Mouse (Mus musculus): ENCODE results near the gene Dcdc2b.

The Dcdc2b gene

DNA sequence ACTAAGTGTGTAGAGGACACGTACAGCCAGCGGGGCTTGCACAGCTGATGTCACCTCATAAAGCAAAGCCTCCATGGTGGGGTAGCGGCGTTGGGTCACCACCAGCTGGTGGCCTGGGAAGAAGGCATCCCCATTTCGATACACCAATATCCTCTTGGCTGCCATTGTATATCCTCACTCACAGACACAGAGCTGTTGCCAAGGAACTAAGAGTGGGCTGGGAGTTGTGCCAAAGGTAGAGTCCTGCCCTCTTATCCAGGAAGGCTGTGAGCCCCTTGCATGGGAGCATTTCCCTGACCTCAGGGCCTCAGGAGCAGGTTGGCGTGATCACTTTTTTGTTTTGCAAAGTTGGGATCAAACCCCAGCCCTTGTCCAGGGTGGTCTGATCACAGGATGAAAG is at the start of gene Dcdc2b:
TSS of gene Dcdc2b (minus strand) at position 165 of the 400 bp plus-strand sequence.
- DNase-seq (ENCODE audit: extremely low spot score, low spot score), result no peak

DNA sequence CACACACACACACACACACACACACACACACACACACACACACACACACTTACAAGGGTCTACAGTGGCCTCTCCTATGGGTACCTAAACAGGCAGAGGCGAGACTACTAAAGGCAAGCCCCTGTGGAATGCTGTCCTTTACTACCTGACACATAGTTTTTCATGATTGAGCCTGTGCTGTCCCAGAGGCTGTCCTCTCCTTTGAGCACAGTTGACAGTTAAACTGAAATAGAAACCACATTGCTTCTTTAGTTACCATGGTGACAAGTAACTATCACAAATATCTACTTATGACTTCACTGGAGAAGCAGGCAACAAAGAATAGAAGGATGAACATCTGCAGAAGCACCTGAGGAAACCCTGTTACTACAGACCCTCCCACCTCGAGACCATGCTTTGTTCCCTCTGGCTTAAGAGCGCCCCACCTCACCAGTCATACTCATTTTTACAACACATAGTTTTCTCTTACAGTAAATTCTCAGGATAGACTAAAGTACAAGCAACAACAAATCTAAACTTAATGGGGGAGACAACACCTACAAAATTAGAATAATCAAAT is 48.3 kb upstream of the Dcdc2b start:
- no peak for DNase-seq (ENCODE audit: extremely low spot score, low spot score)

DNA sequence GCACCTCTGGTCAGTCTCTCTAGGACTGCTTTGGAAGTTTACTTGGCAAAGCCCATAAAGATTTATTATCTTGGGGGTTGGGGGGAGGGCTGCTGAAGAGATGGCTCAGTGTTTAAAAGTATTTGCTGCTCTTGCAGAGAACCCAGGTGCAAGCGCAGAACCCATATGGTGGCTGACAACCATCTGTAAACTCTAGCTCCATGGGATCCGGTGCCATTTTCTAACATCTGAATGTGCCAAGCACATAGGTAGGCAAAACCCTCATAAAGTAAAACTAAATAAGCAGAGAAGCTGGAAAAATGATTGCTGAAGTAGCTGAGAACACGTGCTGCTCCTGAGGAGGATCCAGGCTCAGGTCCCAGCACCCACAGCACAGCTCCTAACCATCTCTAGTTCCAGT is 47.5 kb upstream of the Dcdc2b start:
- no peak for DNase-seq (ENCODE audit: extremely low spot score, low spot score)

DNA sequence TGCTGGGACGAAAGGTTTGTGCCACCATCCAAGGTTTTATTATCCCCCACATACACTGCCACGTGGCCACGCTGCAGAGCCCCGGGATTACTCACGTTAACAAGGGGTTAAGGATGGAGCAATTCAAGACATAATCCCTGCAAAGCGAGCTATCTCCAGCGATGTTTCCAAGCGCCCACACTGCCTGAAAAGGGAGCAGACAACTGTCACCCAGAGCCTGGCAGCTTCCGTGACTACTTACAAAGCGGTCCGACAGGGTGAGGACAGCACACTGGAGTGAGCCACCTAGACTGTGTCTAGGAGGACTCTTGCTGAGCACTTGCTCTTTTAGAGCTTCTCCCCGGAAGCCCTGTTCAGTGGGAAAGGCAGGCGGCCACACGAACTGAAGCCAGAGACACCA is 40.7 kb upstream of the Dcdc2b start:
- DNase-seq (ENCODE audit: extremely low spot score, low spot score), result no peak

DNA sequence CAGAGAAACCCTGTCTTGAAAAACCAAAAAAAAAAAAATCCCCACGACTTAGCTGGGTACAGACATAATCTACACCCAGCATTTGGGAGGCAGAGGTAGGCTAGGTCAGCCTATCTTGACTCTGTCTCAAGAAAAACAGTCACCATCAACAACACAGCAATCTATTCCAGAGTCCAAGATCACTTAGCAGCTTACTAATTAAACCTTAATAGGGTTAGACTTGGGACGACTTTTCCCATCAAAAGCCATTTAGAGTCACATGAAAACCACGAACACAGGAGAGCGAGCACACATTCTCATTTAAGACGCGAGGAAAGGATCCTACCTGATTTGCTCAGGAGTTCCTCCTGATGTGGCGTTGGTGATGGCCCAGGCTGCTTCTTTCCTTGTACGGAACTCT is 36.3 kb upstream of the Dcdc2b start:
- DNase-seq (ENCODE audit: extremely low spot score, low spot score), result no peak

DNA sequence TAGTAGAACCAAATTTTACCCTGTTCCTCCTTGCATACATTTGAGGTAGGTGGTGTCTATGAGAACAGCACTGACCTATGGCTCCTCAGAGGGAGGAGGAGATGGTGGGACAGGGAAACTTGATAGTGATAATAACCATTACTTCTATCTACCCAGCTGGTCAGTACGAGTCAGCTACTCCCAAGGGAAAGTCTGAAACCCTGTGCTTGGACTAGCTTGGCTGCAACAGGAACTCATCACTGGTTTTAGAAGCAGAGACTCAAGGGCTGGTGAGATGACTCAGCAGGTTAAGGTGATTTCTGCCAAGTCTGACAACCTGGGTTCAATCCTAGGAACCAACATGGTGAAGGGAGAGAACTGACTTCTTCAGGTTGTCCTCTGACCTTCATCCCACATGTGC is 34.6 kb upstream of the Dcdc2b start:
- no peak for DNase-seq (ENCODE audit: extremely low spot score, low spot score)

DNA sequence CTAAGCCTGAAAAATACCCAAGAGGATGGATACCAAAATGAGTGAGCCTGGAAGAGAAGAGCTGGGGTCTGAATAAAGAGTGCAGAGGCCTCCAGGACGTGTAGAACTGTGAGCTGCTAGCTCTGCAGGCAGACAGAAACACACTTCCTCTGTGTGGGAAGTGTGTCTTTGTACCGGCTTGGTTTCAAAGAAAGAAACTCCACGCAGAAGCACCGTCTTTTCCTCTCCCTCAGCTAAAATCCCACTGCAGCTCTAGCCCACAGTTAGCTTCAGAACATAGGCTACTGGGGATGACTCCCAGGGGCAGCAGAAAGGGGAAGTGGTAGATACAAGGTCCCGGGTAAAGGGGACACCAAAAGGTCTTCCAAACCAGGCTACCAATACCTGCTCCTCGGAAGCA is 31.1 kb upstream of the Dcdc2b start:
- DNase-seq (ENCODE audit: extremely low spot score, low spot score), result no peak

DNA sequence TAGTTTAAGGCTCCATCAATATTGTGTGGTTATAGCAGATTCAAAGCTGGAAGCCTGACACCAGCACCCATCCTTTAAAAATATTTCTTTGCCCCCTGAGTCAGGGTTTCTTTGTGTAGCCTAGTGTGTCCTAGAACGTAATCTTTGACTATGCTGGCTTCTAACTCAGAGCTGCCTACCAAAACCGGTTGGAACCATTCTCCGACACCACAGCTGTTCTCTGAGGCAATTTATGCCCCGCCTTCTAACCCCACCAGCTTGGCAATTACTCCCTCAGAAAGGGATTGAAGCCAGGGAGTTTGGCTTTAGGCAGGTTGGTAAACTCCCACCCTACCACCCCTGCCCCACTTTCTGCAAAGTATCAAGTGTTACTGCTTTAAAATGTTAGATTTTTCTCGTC is 27.7 kb upstream of the Dcdc2b start:
- DNase-seq (ENCODE audit: extremely low spot score, low spot score), result no peak

DNA sequence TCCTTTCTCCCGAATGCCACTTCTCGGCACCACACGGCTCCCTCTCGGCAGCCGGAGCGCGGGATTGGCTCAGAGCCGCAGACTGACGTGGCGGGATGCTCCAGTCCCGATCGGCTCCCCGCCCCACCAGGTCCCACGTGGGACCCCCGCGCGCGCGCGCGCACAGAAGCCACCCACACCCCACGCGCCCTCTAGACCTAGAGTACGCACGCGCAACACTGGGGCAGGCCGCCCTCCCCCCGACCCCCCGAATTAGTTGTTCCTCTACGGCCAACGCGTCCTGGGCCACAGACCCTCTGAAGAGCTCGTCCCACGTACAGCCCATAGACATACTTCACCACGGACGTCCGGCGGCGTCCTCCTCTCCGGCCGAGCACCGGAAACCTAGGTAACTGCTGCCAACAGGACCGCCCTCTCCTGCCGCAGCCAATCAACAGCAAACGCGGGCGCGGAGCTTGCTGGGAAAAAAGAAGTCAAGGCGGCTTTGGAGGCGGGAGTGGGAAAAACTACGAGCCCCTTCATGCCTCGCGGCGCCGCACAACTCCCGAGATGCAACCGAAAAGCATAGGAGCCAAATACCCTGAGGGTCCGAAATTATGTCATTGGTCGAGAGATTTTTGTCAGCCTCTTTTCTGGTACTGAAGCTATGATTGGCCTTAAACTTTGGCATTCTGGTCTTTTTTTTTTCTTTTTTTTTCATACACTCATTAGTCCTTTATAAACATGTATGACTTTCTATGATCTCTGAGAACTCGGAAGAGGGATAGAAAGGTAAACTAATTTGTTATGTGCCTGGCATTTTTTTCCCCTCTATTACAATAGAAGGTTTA is 26.8 kb upstream of the Dcdc2b start, which contains the start of gene Txlna:
TSS of gene Txlna (minus strand) at position 428 of the 830 bp plus-strand sequence.
- DNase-seq (ENCODE audit: extremely low spot score, low spot score), result peak; percentile 96

DNA sequence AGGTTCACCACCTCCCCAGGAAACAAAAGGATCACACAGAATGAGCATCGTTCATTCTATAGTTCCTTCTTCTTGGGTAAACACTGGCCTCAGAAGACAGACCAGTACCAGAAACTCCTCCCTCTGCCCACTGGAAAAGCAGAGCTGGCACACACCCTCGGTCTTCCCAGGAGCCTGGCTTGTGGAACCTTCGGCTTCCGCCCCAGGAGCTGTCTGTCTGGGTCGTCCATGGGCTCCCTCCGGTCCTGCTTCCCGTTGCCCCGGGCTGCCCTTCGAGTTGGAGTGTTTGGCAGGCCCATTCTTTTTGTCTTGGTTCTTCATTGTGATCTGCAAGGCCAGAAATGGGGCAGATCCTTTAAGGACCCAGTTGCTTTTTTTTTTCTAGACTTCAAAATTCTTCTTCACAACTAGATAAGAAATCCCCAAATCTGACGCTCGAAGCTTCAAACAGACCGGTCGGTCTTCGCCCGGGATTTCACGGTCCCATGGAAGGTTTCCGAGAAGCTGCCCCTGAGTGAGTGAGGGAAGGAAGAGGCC is 26.1 kb upstream of the Dcdc2b start:
- DNase-seq (ENCODE audit: extremely low spot score, low spot score), result no peak

DNA sequence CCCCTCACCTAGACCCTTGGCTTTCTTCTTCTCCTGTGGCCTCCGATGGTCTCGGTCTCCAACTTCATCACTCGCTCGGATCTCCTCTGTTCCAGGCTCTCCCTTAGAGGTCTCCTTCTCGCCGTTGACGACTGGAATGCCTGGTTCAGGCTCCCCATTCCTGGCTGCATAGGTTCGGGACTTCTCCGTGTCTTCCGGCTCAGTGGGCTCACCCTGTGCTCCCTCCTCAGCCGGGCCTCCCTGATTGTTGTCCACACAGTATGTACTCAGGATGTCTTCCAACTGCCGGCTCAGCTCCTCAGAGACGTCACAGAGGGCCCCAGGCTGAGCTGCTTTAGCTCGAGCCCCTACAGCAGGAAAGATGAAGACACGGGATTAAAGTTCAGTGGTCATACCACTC is 25.2 kb upstream of the Dcdc2b start:
- DNase-seq (ENCODE audit: extremely low spot score, low spot score), result no peak

DNA sequence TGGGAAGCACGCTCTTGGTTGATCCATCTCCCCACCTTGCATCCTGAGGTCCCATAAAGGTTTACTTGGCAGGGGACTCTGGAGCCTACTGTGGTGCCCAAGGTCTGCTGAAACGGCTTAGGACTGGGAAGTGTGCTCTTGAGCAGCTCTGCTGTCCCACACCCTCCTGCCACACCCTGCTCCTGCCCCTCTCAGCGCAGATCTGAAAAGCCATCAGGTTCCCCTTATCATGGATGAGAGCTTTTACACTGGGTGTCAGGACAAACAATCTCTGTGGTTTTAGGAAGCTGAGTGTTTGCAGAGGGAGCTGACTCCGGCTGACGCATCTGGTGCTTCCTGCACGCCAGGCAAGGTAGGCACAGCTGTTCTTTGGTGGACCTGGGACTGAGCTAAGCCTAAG is 19.8 kb upstream of the Dcdc2b start:
- no peak for DNase-seq (ENCODE audit: extremely low spot score, low spot score)

DNA sequence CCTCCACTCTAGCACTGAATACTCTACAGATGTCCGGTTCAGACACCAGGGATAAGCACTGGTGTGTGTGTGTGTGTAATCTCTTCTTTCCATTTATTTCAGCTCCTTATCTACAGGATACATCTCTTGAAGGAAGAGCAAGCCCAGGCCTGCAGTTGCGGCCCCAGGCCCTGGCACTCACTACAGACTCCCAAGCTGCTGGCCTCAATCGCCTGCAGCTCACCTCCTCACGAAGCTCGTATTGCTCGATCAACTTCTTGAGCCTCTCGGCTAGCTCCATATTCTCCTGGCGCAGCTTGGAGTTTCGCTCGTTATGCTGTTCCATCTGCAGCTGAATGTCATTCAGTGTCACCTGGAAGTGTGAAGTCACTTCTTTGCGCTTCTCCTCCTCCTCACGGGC is 17.8 kb upstream of the Dcdc2b start:
- no peak for DNase-seq (ENCODE audit: extremely low spot score, low spot score)

DNA sequence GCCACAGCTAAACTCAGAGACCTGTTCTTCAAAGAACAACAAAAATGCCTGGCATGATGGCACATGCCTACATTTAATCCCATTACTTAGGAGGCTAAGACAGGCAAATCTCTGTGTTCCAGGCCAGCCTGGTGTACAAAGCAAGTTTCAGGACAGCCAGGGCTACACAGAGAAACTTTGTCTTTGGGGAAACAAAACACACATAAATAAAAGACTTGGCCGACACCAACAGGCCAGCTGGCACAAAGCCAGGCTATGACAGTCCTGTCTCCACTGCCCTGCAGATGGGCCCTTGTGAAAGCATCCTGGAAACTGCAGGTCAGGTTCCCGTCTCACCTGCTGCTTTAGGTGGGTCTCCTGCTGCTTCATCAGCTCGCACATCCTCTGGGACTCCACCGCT is 16.9 kb upstream of the Dcdc2b start:
- DNase-seq (ENCODE audit: extremely low spot score, low spot score), result no peak

DNA sequence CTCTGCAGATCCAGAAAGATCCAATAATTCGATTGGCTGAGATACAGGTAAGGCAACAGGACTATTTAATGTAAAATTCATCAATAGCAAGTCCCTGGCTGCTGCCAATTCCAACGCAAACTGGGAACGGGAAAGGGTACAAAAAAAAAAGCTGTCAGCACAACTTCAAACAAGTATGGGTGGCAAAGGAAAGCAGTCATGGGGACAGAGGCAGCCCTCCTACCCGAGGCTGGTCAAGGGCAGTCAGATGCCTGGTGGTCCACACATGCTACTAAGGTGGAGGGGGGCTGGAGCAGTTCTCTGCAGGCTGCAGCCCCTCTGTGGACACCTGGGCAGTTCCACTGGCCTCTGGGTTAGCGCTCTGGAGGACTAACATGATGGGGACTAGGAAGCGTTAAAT is 12.0 kb upstream of the Dcdc2b start:
- DNase-seq (ENCODE audit: extremely low spot score, low spot score), result no peak

DNA sequence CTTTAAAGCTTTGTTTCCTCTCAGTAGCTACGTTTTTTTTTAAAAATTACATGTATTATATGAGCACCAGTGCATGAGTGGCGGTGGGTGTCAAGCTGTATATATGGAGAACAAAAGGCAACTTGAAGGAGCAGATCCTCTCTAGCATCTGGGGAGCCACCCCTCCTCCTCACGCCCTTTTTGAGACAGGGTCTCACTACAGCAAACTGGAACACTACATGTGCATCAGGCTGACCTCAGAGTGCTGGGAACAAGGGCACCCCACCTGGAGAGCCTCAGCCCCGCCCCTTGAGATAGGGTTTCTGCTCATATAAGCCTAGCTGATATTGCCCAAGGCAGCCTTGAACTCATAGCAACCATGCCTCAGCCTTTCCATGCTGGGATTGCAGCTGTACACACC is 11.4 kb upstream of the Dcdc2b start:
- DNase-seq (ENCODE audit: extremely low spot score, low spot score), result no peak

DNA sequence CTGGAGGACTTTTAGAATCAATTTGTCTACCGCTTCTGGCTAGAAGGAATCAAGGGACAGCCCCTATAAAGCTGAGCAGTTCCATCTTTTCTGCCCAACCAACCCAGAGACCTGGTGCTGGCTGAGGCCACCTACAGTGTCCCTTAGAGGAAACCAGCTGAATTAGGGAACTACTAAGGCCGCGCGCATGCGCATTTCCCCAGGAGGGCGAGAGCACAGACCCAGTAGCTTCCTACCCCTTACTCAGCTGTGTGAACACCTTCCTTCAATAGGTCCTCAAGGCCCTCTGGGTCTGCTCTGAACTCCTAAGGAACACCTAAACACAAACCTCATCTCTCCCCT is 10.9 kb upstream of the Dcdc2b start:
- DNase-seq (ENCODE audit: extremely low spot score, low spot score), result peak; percentile 62

DNA sequence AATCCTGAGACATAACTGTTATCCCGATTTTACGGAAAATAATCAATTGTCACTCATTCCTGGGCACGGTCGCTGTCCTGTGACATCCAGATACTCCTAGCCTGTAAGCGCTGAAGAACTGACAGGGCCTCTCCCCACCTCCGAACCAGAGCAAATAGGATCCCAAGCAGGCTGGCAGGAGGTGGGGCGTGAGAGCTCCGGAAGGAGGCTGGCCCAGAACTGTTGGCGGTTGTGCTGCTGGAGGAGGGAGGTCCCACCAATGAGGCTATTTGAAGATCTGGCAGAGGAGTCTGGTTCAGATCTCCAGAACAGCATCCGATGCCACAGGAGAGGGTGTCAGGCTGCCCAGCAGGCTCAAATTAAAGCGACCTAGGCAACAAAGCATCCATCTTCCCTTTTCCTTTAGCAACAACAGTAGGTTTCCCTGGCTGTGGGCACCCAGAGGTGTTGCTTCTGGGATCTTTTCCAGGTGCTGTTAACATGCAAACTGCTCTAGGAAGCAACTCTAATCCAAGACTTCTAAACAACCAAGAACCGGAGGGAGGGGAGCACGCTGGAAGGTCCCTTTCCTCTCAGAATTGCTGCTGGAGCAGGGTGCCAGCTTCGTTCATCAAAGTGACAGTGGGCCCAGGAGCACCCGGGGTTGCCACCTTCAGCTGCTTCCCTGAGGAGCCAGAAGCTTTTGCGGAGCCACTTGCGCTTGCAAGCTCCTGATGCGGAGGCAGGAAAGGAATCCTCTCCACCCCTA is 10.4 kb upstream of the Dcdc2b start:
- DNase-seq (ENCODE audit: extremely low spot score, low spot score), result peak; percentile 74

DNA sequence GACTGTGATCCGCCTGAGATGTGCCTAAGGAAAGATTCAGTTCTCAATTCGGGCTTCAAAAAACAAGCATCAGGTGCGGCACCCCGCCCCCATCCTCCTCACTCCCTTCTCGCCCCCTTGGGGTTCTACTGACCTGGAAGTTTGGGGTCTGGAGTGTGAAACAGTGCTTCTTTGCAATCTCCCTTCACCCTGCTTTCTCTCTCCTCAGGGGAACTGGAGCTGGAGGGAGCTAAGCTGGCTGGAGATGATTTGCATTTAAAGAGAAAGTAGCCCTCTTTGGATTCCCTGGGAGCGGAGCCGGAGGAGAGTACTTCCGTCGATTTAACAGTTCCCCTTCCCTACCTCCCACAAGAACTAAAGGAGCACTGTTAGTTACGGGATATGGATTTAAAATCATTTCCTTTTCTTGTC is 9.6 kb upstream of the Dcdc2b start, which contains the start of gene Ccdc28b:
TSS of gene Ccdc28b (minus strand) at position 267 of the 411 bp plus-strand sequence.
- peak; percentile 61 for DNase-seq (ENCODE audit: extremely low spot score, low spot score)

DNA sequence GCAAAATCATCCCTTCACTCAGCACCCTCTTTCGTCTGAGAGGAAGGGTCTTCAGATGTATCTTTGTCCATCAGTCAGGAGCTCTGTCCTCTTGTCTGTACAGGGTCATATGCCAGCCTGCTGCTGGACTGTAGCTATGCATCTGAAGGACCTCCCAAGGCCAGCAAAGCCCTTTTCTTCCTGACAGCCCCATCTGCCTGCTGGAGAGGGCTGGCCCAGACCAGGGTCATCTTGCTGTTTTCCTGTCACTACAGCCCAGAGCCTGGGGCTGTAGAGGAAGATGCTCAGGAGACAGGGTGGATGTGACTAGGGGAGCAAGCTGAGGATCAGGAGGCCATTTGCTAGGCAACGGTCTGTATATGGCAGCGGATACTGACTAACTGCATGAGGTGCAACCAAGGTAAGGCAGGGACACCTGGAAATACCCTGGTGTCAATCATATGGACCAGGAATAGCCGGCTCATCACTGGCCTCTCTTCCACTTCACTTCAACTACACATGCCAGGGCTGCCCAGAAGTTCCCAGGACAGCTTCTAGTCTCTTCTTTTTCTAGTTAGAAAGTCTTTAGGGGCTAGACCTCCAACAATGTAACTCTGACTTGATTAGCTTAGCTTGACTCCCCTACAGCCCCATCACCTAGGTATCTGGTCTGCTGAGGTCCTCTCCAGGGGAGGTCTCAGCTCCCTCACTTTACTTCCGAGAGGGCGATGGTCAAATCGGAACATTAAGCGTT is 8.9 kb upstream of the Dcdc2b start:
- no peak for DNase-seq (ENCODE audit: extremely low spot score, low spot score)

DNA sequence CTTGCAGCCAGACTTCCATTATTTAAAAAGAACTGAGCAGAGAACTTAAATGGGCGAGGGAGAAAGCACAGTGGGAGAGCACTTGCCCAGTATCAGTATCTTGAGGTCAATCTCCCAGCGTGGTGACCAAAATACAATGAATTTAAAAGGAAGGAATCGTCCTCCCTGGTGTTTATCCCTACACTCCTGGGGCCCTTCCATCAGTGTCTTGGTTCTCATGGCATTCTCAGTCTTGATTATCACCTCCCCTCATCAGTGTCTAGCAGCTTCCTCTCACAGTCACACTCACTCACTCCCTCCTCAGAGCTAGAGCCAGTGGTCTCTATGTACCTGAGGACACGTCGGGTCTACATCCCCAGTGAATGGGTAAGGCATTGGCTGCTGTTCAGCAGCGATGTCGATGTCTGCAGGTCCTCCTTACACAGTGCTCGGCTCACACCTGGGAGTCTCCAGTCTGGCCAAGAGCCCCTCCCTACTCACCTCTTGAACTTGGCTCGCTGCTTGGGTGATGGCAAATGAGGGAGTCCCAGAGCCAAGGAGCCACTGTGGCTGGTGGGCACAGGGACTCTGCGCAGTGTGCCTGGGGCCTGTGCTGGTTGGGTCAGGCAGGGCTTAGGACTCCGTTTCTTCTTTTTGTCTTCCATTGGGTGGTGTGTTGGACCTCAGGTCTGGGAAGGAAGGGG is 8.2 kb upstream of the Dcdc2b start:
- no peak for DNase-seq (ENCODE audit: extremely low spot score, low spot score)

Measured in neural tube, embryonic 10.5 days (tissue).